Mouse (Mus musculus): Measurements from ENCODE around the gene Mad1l1. TPM values are rescaled to one million over a fixed set of nuclear protein-coding genes. Genes with fewer than 3 reads are reported as not detected.

Gene Mad1l1
- polyA plus RNA-seq, 1 experiment from 2014 or later = 37.4 TPM

GRCm38 (mm10) chr5:140248101-140248500 lies 73.3 kb downstream of the Mad1l1 start:
- no peak overlapping the region for H3K27ac ChIP-seq (ENCODE audit: low read length)
- H3K36me3 ChIP-seq (ENCODE audit: control insufficient read depth, insufficient read depth, low read length) = no peaks in the 10 kb centered on the region
- no peak for ATAC-seq (ENCODE audit: insufficient read depth, low FRiP score)
- H3K4me2 ChIP-seq (ENCODE audit: low read depth, low read length) = no peak overlapping the region
- no peaks in the 10 kb centered on the region for H3K4me1 ChIP-seq (ENCODE audit: control insufficient read depth, insufficient read depth, low read length)
- H3K4me3 ChIP-seq (replicated peaks; ENCODE audit: low read length) = no peak overlapping the region
- no peak overlapping the region for H3K9ac ChIP-seq (ENCODE audit: low read length)
- H3K9me3 ChIP-seq (replicated peaks; ENCODE audit: control insufficient read depth, low read length) = no peaks in the 10 kb centered on the region
- H3K27me3 ChIP-seq (ENCODE audit: control insufficient read depth, insufficient read depth, low read length) = no peaks in the 10 kb centered on the region
- 70% methylated on average over 2 of the region's 2 CpGs for WGBS

- Histone ChIP-seq H3K4me1 (ENCODE audit: control insufficient read depth, insufficient read depth, low read length) (no peaks in the 10 kb centered on the region), H3K27ac (ENCODE audit: low read length) (no peak overlapping the region), H3K9ac (ENCODE audit: low read length) (no peak overlapping the region), H3K9me3 (replicated peaks; ENCODE audit: control insufficient read depth, low read length) (no peaks in the 10 kb centered on the region), H3K4me2 (ENCODE audit: low read depth, low read length) (no peak overlapping the region), H3K27me3 (ENCODE audit: control insufficient read depth, insufficient read depth, low read length) (no peaks in the 10 kb centered on the region), H3K36me3 (ENCODE audit: control insufficient read depth, insufficient read depth, low read length) (no peaks in the 10 kb centered on the region), H3K4me3 (replicated peaks; ENCODE audit: low read length) (no peak overlapping the region)
- WGBS = 93% methylated on average over 3 of the region's 3 CpGs
- ATAC-seq (ENCODE audit: insufficient read depth, low FRiP score) = no peak
These were observed 81.1 kb downstream of the Mad1l1 start for GRCm38 (mm10) chr5:140240235-140240634.

- Histone ChIP-seq H3K4me1 (ENCODE audit: control insufficient read depth, insufficient read depth, low read length) (no peaks in the 10 kb centered on the region), H3K4me2 (ENCODE audit: low read depth, low read length) (no peak overlapping the region), H3K27ac (ENCODE audit: low read length) (no peak overlapping the region), H3K9me3 (replicated peaks; ENCODE audit: control insufficient read depth, low read length) (no peaks in the 10 kb centered on the region), H3K9ac (ENCODE audit: low read length) (no peak overlapping the region), H3K4me3 (replicated peaks; ENCODE audit: low read length) (no peak overlapping the region), H3K27me3 (ENCODE audit: control insufficient read depth, insufficient read depth, low read length) (no peaks in the 10 kb centered on the region), H3K36me3 (ENCODE audit: control insufficient read depth, insufficient read depth, low read length) (no peaks in the 10 kb centered on the region)
- 73% methylated on average over 3 of the region's 3 CpGs for WGBS
- no peak for ATAC-seq (ENCODE audit: insufficient read depth, low FRiP score)
These were observed 82.5 kb downstream of the Mad1l1 start for GRCm38 (mm10) chr5:140238880-140239279.

- H3K27ac ChIP-seq (ENCODE audit: low read length) = no peak overlapping the region
- no peaks in the 10 kb centered on the region for H3K9me3 ChIP-seq (replicated peaks; ENCODE audit: control insufficient read depth, low read length)
- 77% methylated on average over 6 of the region's 6 CpGs for WGBS
- H3K9ac ChIP-seq (ENCODE audit: low read length) = no peak overlapping the region
- no peak overlapping the region for H3K4me2 ChIP-seq (ENCODE audit: low read depth, low read length)
- H3K4me1 ChIP-seq (ENCODE audit: control insufficient read depth, insufficient read depth, low read length) = no peaks in the 10 kb centered on the region
- no peaks in the 10 kb centered on the region for H3K36me3 ChIP-seq (ENCODE audit: control insufficient read depth, insufficient read depth, low read length)
- H3K4me3 ChIP-seq (replicated peaks; ENCODE audit: low read length) = no peak overlapping the region
- no peaks in the 10 kb centered on the region for H3K27me3 ChIP-seq (ENCODE audit: control insufficient read depth, insufficient read depth, low read length)
- no peak for ATAC-seq (ENCODE audit: insufficient read depth, low FRiP score)
These were observed 90.5 kb downstream of the Mad1l1 start for GRCm38 (mm10) chr5:140230818-140231217.

GRCm38 (mm10) chr5:140228306-140228705 lies 93.0 kb downstream of the Mad1l1 start:
- H3K27ac ChIP-seq (ENCODE audit: low read length) = no peak overlapping the region
- no peaks in the 10 kb centered on the region for H3K27me3 ChIP-seq (ENCODE audit: control insufficient read depth, insufficient read depth, low read length)
- no peak overlapping the region for H3K9ac ChIP-seq (ENCODE audit: low read length)
- no peaks in the 10 kb centered on the region for H3K4me1 ChIP-seq (ENCODE audit: control insufficient read depth, insufficient read depth, low read length)
- no peak for ATAC-seq (ENCODE audit: insufficient read depth, low FRiP score)
- no peak overlapping the region for H3K4me2 ChIP-seq (ENCODE audit: low read depth, low read length)
- 76% methylated on average over 3 of the region's 3 CpGs for WGBS
- no peaks in the 10 kb centered on the region for H3K36me3 ChIP-seq (ENCODE audit: control insufficient read depth, insufficient read depth, low read length)
- no peaks in the 10 kb centered on the region for H3K9me3 ChIP-seq (replicated peaks; ENCODE audit: control insufficient read depth, low read length)
- H3K4me3 ChIP-seq (replicated peaks; ENCODE audit: low read length) = no peak overlapping the region

GRCm38 (mm10) chr5:140226871-140227270 lies 94.5 kb downstream of the Mad1l1 start:
- H3K4me3 ChIP-seq (replicated peaks; ENCODE audit: low read length) = no peak overlapping the region
- no peaks in the 10 kb centered on the region for H3K36me3 ChIP-seq (ENCODE audit: control insufficient read depth, insufficient read depth, low read length)
- H3K4me1 ChIP-seq (ENCODE audit: control insufficient read depth, insufficient read depth, low read length) = no peaks in the 10 kb centered on the region
- no peak overlapping the region for H3K4me2 ChIP-seq (ENCODE audit: low read depth, low read length)
- H3K27ac ChIP-seq (ENCODE audit: low read length) = no peak overlapping the region
- no peaks in the 10 kb centered on the region for H3K9me3 ChIP-seq (replicated peaks; ENCODE audit: control insufficient read depth, low read length)
- H3K9ac ChIP-seq (ENCODE audit: low read length) = no peak overlapping the region
- H3K27me3 ChIP-seq (ENCODE audit: control insufficient read depth, insufficient read depth, low read length) = no peaks in the 10 kb centered on the region
- WGBS = 83% methylated on average over 3 of the region's 3 CpGs
- ATAC-seq (ENCODE audit: insufficient read depth, low FRiP score) = no peak

GRCm38 (mm10) chr5:140225881-140226280 lies 95.5 kb downstream of the Mad1l1 start:
- Histone ChIP-seq H3K36me3 (ENCODE audit: control insufficient read depth, insufficient read depth, low read length) (no peaks in the 10 kb centered on the region), H3K9ac (ENCODE audit: low read length) (no peak overlapping the region), H3K27me3 (ENCODE audit: control insufficient read depth, insufficient read depth, low read length) (no peaks in the 10 kb centered on the region), H3K4me3 (replicated peaks; ENCODE audit: low read length) (no peak overlapping the region), H3K9me3 (replicated peaks; ENCODE audit: control insufficient read depth, low read length) (no peaks in the 10 kb centered on the region), H3K27ac (ENCODE audit: low read length) (no peak overlapping the region), H3K4me2 (ENCODE audit: low read depth, low read length) (no peak overlapping the region), H3K4me1 (ENCODE audit: control insufficient read depth, insufficient read depth, low read length) (no peaks in the 10 kb centered on the region)
- ATAC-seq (ENCODE audit: insufficient read depth, low FRiP score) = no peak
- WGBS = 76% methylated on average over 2 of the region's 2 CpGs

GRCm38 (mm10) chr5:140225103-140225502 lies 96.2 kb downstream of the Mad1l1 start:
- Histone ChIP-seq H3K4me3 (replicated peaks; ENCODE audit: low read length) (no peak overlapping the region), H3K4me1 (ENCODE audit: control insufficient read depth, insufficient read depth, low read length) (no peaks in the 10 kb centered on the region), H3K27ac (ENCODE audit: low read length) (no peak overlapping the region), H3K9me3 (replicated peaks; ENCODE audit: control insufficient read depth, low read length) (no peaks in the 10 kb centered on the region), H3K9ac (ENCODE audit: low read length) (no peak overlapping the region), H3K27me3 (ENCODE audit: control insufficient read depth, insufficient read depth, low read length) (no peaks in the 10 kb centered on the region), H3K4me2 (ENCODE audit: low read depth, low read length) (no peak overlapping the region), H3K36me3 (ENCODE audit: control insufficient read depth, insufficient read depth, low read length) (no peaks in the 10 kb centered on the region)
- no peak for ATAC-seq (ENCODE audit: insufficient read depth, low FRiP score)
- WGBS = 86% methylated on average over 2 of the region's 2 CpGs

- no peak for ATAC-seq (ENCODE audit: insufficient read depth, low FRiP score)
- Histone ChIP-seq H3K9me3 (replicated peaks; ENCODE audit: control insufficient read depth, low read length) (no peaks in the 10 kb centered on the region), H3K36me3 (ENCODE audit: control insufficient read depth, insufficient read depth, low read length) (no peaks in the 10 kb centered on the region), H3K4me1 (ENCODE audit: control insufficient read depth, insufficient read depth, low read length) (no peaks in the 10 kb centered on the region), H3K27ac (ENCODE audit: low read length) (no peak overlapping the region), H3K4me2 (ENCODE audit: low read depth, low read length) (no peak overlapping the region), H3K9ac (ENCODE audit: low read length) (no peak overlapping the region), H3K4me3 (replicated peaks; ENCODE audit: low read length) (no peak overlapping the region), H3K27me3 (ENCODE audit: control insufficient read depth, insufficient read depth, low read length) (no peaks in the 10 kb centered on the region)
- WGBS = 79% methylated on average over 20 of the region's 20 CpGs
These were observed 98.0 kb downstream of the Mad1l1 start for GRCm38 (mm10) chr5:140223070-140224053.

Measured in stomach, embryonic 16.5 days (tissue).